Mouse (Mus musculus): Measurements from ENCODE around the gene Fmnl3. TPM values are rescaled to one million over a fixed set of nuclear protein-coding genes. Genes with fewer than 3 reads are reported as not detected.

Gene Fmnl3
- total and polyA plus RNA-seq, 3 experiments, result 0.04 to 0.06 TPM; not detected in 1

GRCm38 (mm10) chr15:99355660-99356059, 14.6 kb downstream of the Fmnl3 start:
- no peaks in the 10 kb centered on the region for H3K4me1 ChIP-seq (ENCODE audit: control insufficient read depth in 1 of 2, insufficient read depth in 2 of 2, low read length in 2 of 2)
- no peaks in the 10 kb centered on the region for H3K79me2 ChIP-seq (ENCODE audit: control insufficient read depth, insufficient read depth, low read length, poor library complexity)
- no peaks in the 10 kb centered on the region for H3K9me3 ChIP-seq (replicated peaks; ENCODE audit: insufficient read depth, low read length)
- H3K9ac ChIP-seq (ENCODE audit: control insufficient read depth, low read depth, low read length, poor library complexity, severe bottlenecking), result no peak overlapping the region
- no peak for TF ChIP-seq SIN3A (IDR thresholded peaks at IDR 0.05; ENCODE audit: low read length)
- no peak for TF ChIP-seq ETS1 (IDR thresholded peaks at IDR 0.05; ENCODE audit: low read depth, low read length)
- TF ChIP-seq MYB (IDR thresholded peaks at IDR 0.05; ENCODE audit: low read depth, low read length), result no peak
- no peak for TF ChIP-seq EP300 (IDR thresholded peaks at IDR 0.05; ENCODE audit: low read depth in 1 of 2, low read length in 2 of 2)
- no peak for TF ChIP-seq RCOR1 (IDR thresholded peaks at IDR 0.05; ENCODE audit: low read depth, low read length)
- TF ChIP-seq USF1 (IDR thresholded peaks at IDR 0.05; ENCODE audit: low read depth, low read length), result no peak
- no peak for TF ChIP-seq CTCF (IDR thresholded peaks at IDR 0.05 in 2 of 3, conservative IDR thresholded peaks at IDR 0.05 in 1 of 3; ENCODE audit: control insufficient read depth in 1 of 3, insufficient read depth in 1 of 3, low read depth in 2 of 3, low read length in 3 of 3, poor library complexity in 1 of 3, severe bottlenecking in 1 of 3)
- TF ChIP-seq CHD1 (IDR thresholded peaks at IDR 0.05; ENCODE audit: low read depth, low read length), result no peak
- TF ChIP-seq POLR2AphosphoS2 (IDR thresholded peaks at IDR 0.05; ENCODE audit: low read length), result no peak
- no peak overlapping the region for H3K4me3 ChIP-seq (ENCODE audit: control insufficient read depth in 1 of 2, insufficient read depth in 1 of 2, low read depth in 2 of 2, low read length in 2 of 2)
- no peak for DNase-seq (ENCODE audit: low read depth, low spot score)
- no peaks in the 10 kb centered on the region for H3K36me3 ChIP-seq (ENCODE audit: control insufficient read depth in 1 of 2, insufficient read depth in 2 of 2, low read length in 2 of 2)
- H3K27ac ChIP-seq (ENCODE audit: control insufficient read depth, low read depth, low read length), result no peak overlapping the region
- peaks cover 56 to 82% of the 10 kb centered on the region in 2 experiments for H3K27me3 ChIP-seq (ENCODE audit: control insufficient read depth in 1 of 2, insufficient read depth in 2 of 2, low read length in 2 of 2)

- no peak overlapping the region for H3K9ac ChIP-seq (ENCODE audit: control insufficient read depth, low read depth, low read length, poor library complexity, severe bottlenecking)
- no peak for DNase-seq (ENCODE audit: low read depth, low spot score)
- TF ChIP-seq KAT2A (conservative IDR thresholded peaks at IDR 0.05; ENCODE audit: low read depth, low read length), result no peak
- no peak for TF ChIP-seq CHD2 (IDR thresholded peaks at IDR 0.05; ENCODE audit: low read length)
- no peak for TF ChIP-seq HCFC1 (IDR thresholded peaks at IDR 0.05; ENCODE audit: low read depth, low read length)
- no peak for TF ChIP-seq TBP (IDR thresholded peaks at IDR 0.05; ENCODE audit: low read depth, low read length)
- no peak for TF ChIP-seq ELF1 (IDR thresholded peaks at IDR 0.05; ENCODE audit: low read depth, low read length)
- TF ChIP-seq E2F4 (IDR thresholded peaks at IDR 0.05; ENCODE audit: borderline replicate concordance, low read depth, low read length), result no peak
- no peak for TF ChIP-seq GATA1 (IDR thresholded peaks at IDR 0.05; ENCODE audit: low read depth, low read length)
- no peak for TF ChIP-seq USF1 (IDR thresholded peaks at IDR 0.05; ENCODE audit: low read depth, low read length)
- no peak for TF ChIP-seq NRF1 (IDR thresholded peaks at IDR 0.05; ENCODE audit: insufficient read depth, low read depth, low read length, poor library complexity, severe bottlenecking)
- no peak for TF ChIP-seq POLR2AphosphoS5 (IDR thresholded peaks at IDR 0.05; ENCODE audit: borderline replicate concordance, low read depth, low read length)
- TF ChIP-seq NELFE (IDR thresholded peaks at IDR 0.05; ENCODE audit: low read depth, low read length), result no peak
- no peak for TF ChIP-seq UBTF (IDR thresholded peaks at IDR 0.05; ENCODE audit: borderline replicate concordance, insufficient read depth, low read depth, low read length)
- TF ChIP-seq JUND (IDR thresholded peaks at IDR 0.05; ENCODE audit: low read depth, low read length), result no peak
- TF ChIP-seq MAZ (IDR thresholded peaks at IDR 0.05; ENCODE audit: low read depth, low read length), result no peak
- no peaks in the 10 kb centered on the region for H3K4me1 ChIP-seq (ENCODE audit: control insufficient read depth in 1 of 2, insufficient read depth in 2 of 2, low read length in 2 of 2)
- H3K79me2 ChIP-seq (ENCODE audit: control insufficient read depth, insufficient read depth, low read length, poor library complexity), result no peaks in the 10 kb centered on the region
- no peaks in the 10 kb centered on the region for H3K9me3 ChIP-seq (replicated peaks; ENCODE audit: insufficient read depth, low read length)
- H3K27me3 ChIP-seq (ENCODE audit: control insufficient read depth in 1 of 2, insufficient read depth in 2 of 2, low read length in 2 of 2), result peaks cover 56 to 79% of the 10 kb centered on the region in 2 experiments
- H3K27ac ChIP-seq (ENCODE audit: control insufficient read depth, low read depth, low read length), result no peak overlapping the region
- no peaks in the 10 kb centered on the region for H3K36me3 ChIP-seq (ENCODE audit: control insufficient read depth in 1 of 2, insufficient read depth in 2 of 2, low read length in 2 of 2)
- no peak overlapping the region for H3K4me3 ChIP-seq (ENCODE audit: control insufficient read depth in 1 of 2, insufficient read depth in 1 of 2, low read depth in 2 of 2, low read length in 2 of 2)
Observed at GRCm38 (mm10) chr15:99352306-99352705, 18.0 kb downstream of the Fmnl3 start.
